Comparison of ENCODE assay signal across 18 mouse cellular contexts in genomic region chr11:36702881-36703280, GRCm38 (mm10).
"Had no signal": no experiment of that assay in that cellular context is flagged by ENCODE, and none has a peak within 500 bp of the region (broad histone marks: within the 10 kb centered on the region; RNA-seq: fewer than 3 reads in every experiment).

No protein-coding gene starts in this region.

- H3K36me3 ChIP-seq: lung, embryonic 15.5 days; midbrain, embryonic 13.5 days; midbrain, embryonic 15.5 days; neural tube, embryonic 12.5 days; stomach, embryonic 15.5 days had no signal

- H3K9me3 ChIP-seq: lung, embryonic 15.5 days; midbrain, embryonic 13.5 days; midbrain, embryonic 15.5 days; neural tube, embryonic 12.5 days; stomach, embryonic 15.5 days had no signal

- H3K9ac ChIP-seq: liver, postnatal 0 days; lung, embryonic 15.5 days; midbrain, embryonic 13.5 days; midbrain, embryonic 15.5 days; neural tube, embryonic 12.5 days; stomach, embryonic 15.5 days had no signal

- H3K4me1 ChIP-seq: lung, embryonic 15.5 days; megakaryocyte, embryonic 14.5 days; neural tube, embryonic 12.5 days; stomach, embryonic 15.5 days had no signal

- H3K27me3 ChIP-seq: lung, embryonic 15.5 days; megakaryocyte, embryonic 14.5 days; midbrain, embryonic 13.5 days; midbrain, embryonic 15.5 days; neural tube, embryonic 12.5 days; stomach, embryonic 15.5 days had no signal

- H3K27ac ChIP-seq: lung, embryonic 15.5 days; macrophage; midbrain, embryonic 13.5 days; midbrain, embryonic 15.5 days; neural tube, embryonic 12.5 days; stomach, embryonic 15.5 days; stomach, postnatal 0 days had no signal

- ATAC-seq: liver, postnatal 0 days; lung, postnatal 0 days; midbrain, embryonic 13.5 days; midbrain, embryonic 15.5 days had no signal

- H3K4me2 ChIP-seq: lung, embryonic 15.5 days; midbrain, embryonic 11.5 days; midbrain, embryonic 13.5 days; midbrain, embryonic 15.5 days; neural tube, embryonic 12.5 days; stomach, embryonic 15.5 days had no signal

- H3K4me3 ChIP-seq: lung, embryonic 15.5 days; megakaryocyte, embryonic 14.5 days; midbrain, embryonic 13.5 days; midbrain, embryonic 15.5 days; neural tube, embryonic 12.5 days; stomach, embryonic 15.5 days had no signal

- DNase-seq: liver, postnatal 0 days; lung, adult 2 months; lung, postnatal 14 days; lung, postnatal 36 days; right cerebral cortex, postnatal 14 days; thymus, adult 2 months; thymus, postnatal 25 days; thymus, postnatal 4 days had no signal
